Mouse (Mus musculus) heart, postnatal 0 days (tissue): ENCODE measurements around the gene Pigg. TPM values are rescaled to one million over a fixed set of nuclear protein-coding genes. Genes with fewer than 3 reads are reported as not detected.
"Not testable (repeated sequence)": the region's sequence is repeated elsewhere in the genome, so short reads cannot be mapped to it uniquely, and the experiment has no call there.

Experiments
- ATAC-seq: fragments of 200-750 bp; cut with Nextera tagmentation; 2 replicates; pipeline ENCODE4 v1.8.0; 2017; ENCODE audit warnings: low read depth, moderate number of reproducible peaks, moderate library complexity; ENCODE audit not compliant: insufficient read depth
- DNase-seq: peaks from one replicate; pipeline ENCODE4 v3.0.0-alpha.2; 2016; ENCODE audit warnings: low spot score
- H3K27ac ChIP-seq: fragments of 300-500 bp; sonication (generic); 2 replicates; pipeline ENCODE4 v1.5.1; 2014; ENCODE audit warnings: low read depth, mild to moderate bottlenecking
- H3K27me3 ChIP-seq: fragments of 300-500 bp; sonication (generic); 2 replicates; pipeline ENCODE4 v1.6.1; 2014; ENCODE audit warnings: low read length, mixed read lengths; ENCODE audit not compliant: control insufficient read depth, insufficient read depth
- H3K36me3 ChIP-seq: fragments of 300-500 bp; sonication (generic); replicated peaks from 2 replicates; pipeline ENCODE4 v1.6.1; 2014; ENCODE audit warnings: low read length, mixed read lengths; ENCODE audit not compliant: control insufficient read depth, insufficient read depth
- H3K4me1 ChIP-seq: fragments of 300-500 bp; sonication (generic); 2 replicates; pipeline ENCODE4 v1.6.1; 2014; ENCODE audit warnings: antibody characterized with exemption; ENCODE audit not compliant: control insufficient read depth, insufficient read depth
- H3K4me2 ChIP-seq: fragments of 300-500 bp; sonication (generic); 2 replicates; pipeline ENCODE4 v1.6.1; 2014; ENCODE audit warnings: low read depth, mild to moderate bottlenecking, low read length, moderate library complexity
- H3K4me3 ChIP-seq: fragments of 300-500 bp; sonication (generic); 2 replicates; pipeline ENCODE4 v1.5.1; 2014; ENCODE audit warnings: low read depth, low read length
- H3K9ac ChIP-seq: fragments of 300-500 bp; sonication (generic); replicated peaks from 2 replicates; pipeline ENCODE4 v1.6.1; 2014; ENCODE audit warnings: low read depth, low read length, mixed read lengths
- H3K9me3 ChIP-seq: fragments of 300-500 bp; sonication (generic); replicated peaks from 2 replicates; pipeline ENCODE4 v1.6.1; 2016; ENCODE audit warnings: low read length; ENCODE audit not compliant: control insufficient read depth
- CTCF ChIP-seq: IDR thresholded peaks from 2 replicates; pipeline ENCODE4 v1.5.1; 2016; ENCODE audit warnings: antibody characterized with exemption, control low read depth, low read depth
- EP300 ChIP-seq: IDR thresholded peaks from 2 replicates; pipeline ENCODE4 v1.6.1; 2016; ENCODE audit warnings: antibody characterized with exemption, low read depth
- WGBS: fragments of 180-500 bp; shearing (Covaris S2); extraction: QIAGEN DNeasy Blood & Tissue Kit; methylation state at CpG from one replicate; pipeline ENCODE4 v1.1.7; 2014; 5-methylcytosine and 5-hydroxymethylcytosine counted together
- polyA plus RNA-seq: library from polyadenylated mRNA; unstranded; fragments of >200 nt; fragmentation: Nextera tagmentation; extraction: Ambion mirVana; gene quantifications from 2 replicates; pipeline ENCODE4 v1.2.1, GENCODE M21; 2015
- total RNA-seq: library from RNA; depleted of rRNA; stranded (reverse); fragments of >200 nt; gene quantifications from 2 replicates; pipeline ENCODE4 v1.2.3, GENCODE M21; 2014; ENCODE audit warnings: low replicate concordance

Pigg gene
- total and polyA plus RNA-seq, 2 experiments from 2014 or later, result 4.6 to 6.5 TPM

GRCm38 (mm10) chr5:108269063-108269810, 43.2 kb upstream of the Pigg start:
- Histone ChIP-seq H3K9me3 (no peaks in the 10 kb centered on the region), H3K4me2 (peak overlapping the region; percentile 95), H3K4me1 (peaks cover 21% of the 10 kb centered on the region), H3K27ac (peak overlapping the region; percentile 95), H3K9ac (peak overlapping the region; percentile 97), H3K36me3 (0 out of 2 replicates have a peak, but pooled peaks cover 10% of the 10 kb centered on the region), H3K27me3 (no peaks in the 10 kb centered on the region), H3K4me3 (peak overlapping the region; percentile 99)
- ATAC-seq, result peak; percentile 40
- under 1% methylated on average over 44 of the region's 44 CpGs for WGBS
- no peak for DNase-seq
- TF ChIP-seq CTCF, result no peak
- no peak for TF ChIP-seq EP300

- H3K36me3 ChIP-seq, result 0 out of 2 replicates have a peak, but pooled peaks cover 11% of the 10 kb centered on the region
- 3% methylated on average over 7 of the region's 7 CpGs for WGBS
- no peaks in the 10 kb centered on the region for H3K27me3 ChIP-seq
- no peaks in the 10 kb centered on the region for H3K9me3 ChIP-seq
- H3K9ac ChIP-seq, result peak overlapping the region; percentile 97
- H3K4me2 ChIP-seq, result peak overlapping the region; percentile 95
- peaks cover 21% of the 10 kb centered on the region for H3K4me1 ChIP-seq
- H3K4me3 ChIP-seq, result peak overlapping the region; percentile 99
- DNase-seq, result peak; percentile 23
- no peak for ATAC-seq
- TF ChIP-seq CTCF, result no peak
- peak overlapping the region; percentile 95; the same call in 1 of the 2 replicates for H3K27ac ChIP-seq
These were observed 42.6 kb upstream of the Pigg start for GRCm38 (mm10) chr5:108269811-108270151.

GRCm38 (mm10) chr5:108270415-108270814, 42.0 kb upstream of the Pigg start:
- TF ChIP-seq CTCF, result no peak
- TF ChIP-seq EP300, result no peak
- WGBS, result 30% methylated on average over 9 of the region's 9 CpGs

GRCm38 (mm10) chr5:108271345-108271744, 41.1 kb upstream of the Pigg start:
- WGBS, result 82% methylated on average over 6 of the region's 6 CpGs
- peaks cover 21% of the 10 kb centered on the region for H3K4me1 ChIP-seq
- peak overlapping the region; percentile 42; the same call in 1 of the 2 replicates for H3K4me2 ChIP-seq
- H3K36me3 ChIP-seq, result peaks cover 15% of the 10 kb centered on the region; the same call in 1 of the 2 replicates
- H3K27me3 ChIP-seq, H3K9me3 ChIP-seq, H3K27ac ChIP-seq, DNase-seq, H3K9ac ChIP-seq, H3K4me3 ChIP-seq, ATAC-seq: not testable (repeated sequence)

More at GRCm38 (mm10) chr5:108270415-108270814, 42.0 kb upstream of the Pigg start:
- Histone ChIP-seq H3K9ac (peak overlapping the region; percentile 97), H3K9me3 (no peaks in the 10 kb centered on the region), H3K4me1 (peaks cover 21% of the 10 kb centered on the region), H3K4me2 (peak overlapping the region; percentile 95), H3K4me3 (peak overlapping the region; percentile 99), H3K27ac (no peak overlapping the region), H3K27me3 (no peaks in the 10 kb centered on the region), H3K36me3 (0 out of 2 replicates have a peak, but pooled peaks cover 11% of the 10 kb centered on the region)
- DNase-seq (no peak), ATAC-seq (no peak)

DNA sequence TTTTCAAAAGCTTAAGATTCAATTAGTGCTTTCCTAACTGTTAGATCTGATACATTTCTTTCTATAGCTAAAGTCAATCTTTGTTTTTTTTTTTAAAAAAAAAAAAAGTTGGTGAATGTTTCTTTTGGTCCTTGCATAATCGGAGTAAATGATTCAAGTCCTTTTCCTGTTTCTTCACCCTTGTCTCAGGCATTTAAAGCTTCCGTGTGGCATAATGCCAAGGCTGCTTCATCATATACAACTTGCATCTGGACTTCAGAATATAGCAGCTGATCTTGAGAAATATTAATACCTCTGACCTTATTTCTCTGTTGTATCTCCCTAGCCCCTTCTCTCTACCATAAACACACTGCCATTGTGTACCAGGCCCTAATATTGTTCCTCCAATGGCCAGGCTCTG, 25.5 kb upstream of the Pigg start:
- TF ChIP-seq EP300 (no peak), CTCF (no peak)
- Histone ChIP-seq H3K9ac (no peak overlapping the region), H3K4me3 (no peak overlapping the region), H3K9me3 (0 out of 2 replicates have a peak, but pooled peaks cover 6% of the 10 kb centered on the region), H3K4me2 (no peak overlapping the region), H3K27ac (no peak overlapping the region), H3K36me3 (no peaks in the 10 kb centered on the region), H3K4me1 (no peaks in the 10 kb centered on the region), H3K27me3 (no peaks in the 10 kb centered on the region)
- ATAC-seq (no peak), DNase-seq (no peak)
- WGBS, result 58% methylated on average over 2 of the region's 2 CpGs

DNA sequence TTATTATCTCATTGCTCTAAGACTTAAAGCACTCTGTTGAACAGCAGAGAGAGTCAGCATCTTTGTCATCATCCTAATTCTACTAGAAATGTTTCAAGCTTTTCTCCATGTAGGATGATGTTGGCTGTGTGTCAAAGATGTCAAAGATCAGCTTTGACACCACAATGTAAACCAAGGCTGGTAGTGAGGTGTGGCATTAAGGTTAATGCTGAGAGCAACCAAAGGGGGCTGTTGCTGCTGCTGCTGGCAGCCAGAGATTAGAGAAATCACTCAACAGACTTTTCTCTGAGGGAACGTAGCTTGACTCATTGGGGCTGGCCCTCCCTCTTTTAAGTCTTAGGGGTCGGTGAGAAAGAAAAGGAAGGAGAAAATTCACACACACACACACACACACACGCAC, 10.8 kb upstream of the Pigg start:
- TF ChIP-seq EP300, result no peak
- Histone ChIP-seq H3K27ac (no peak overlapping the region), H3K9me3 (no peaks in the 10 kb centered on the region), H3K9ac (no peak overlapping the region), H3K36me3 (no peaks in the 10 kb centered on the region), H3K4me3 (no peak overlapping the region), H3K4me1 (no peaks in the 10 kb centered on the region), H3K27me3 (no peaks in the 10 kb centered on the region), H3K4me2 (no peak overlapping the region)
- ATAC-seq, result no peak
- WGBS, result 44% methylated on average over 3 of the region's 3 CpGs
- DNase-seq, result no peak
